Mouse (Mus musculus) adrenal gland, adult 18-20 months (tissue): Measurements from ENCODE around the gene Cers3. TPM values are rescaled to one million over a fixed set of nuclear protein-coding genes. Genes with fewer than 3 reads are reported as not detected.

ENCODE experiments used
- DNase-seq, 2 experiments: peaks; one replicate each; pipeline ENCODE4 v3.0.0; 2021 to 2022; ENCODE audit warnings: low spot score in 2 of 2
- total RNA-seq, 2 experiments: library from RNA; stranded (reverse); gene quantifications; 1 replicate in 1 of 2; 2 replicates in 1 of 2; pipeline ENCODE4 v1.2.3; 2021

Gene Cers3
- total RNA-seq, 2 experiments from 2014 or later: 0.10 to 0.23 TPM

- peak; percentile 73 to 82 for DNase-seq
Observed at GRCm38 (mm10) chr7:66839463-66840007, 96.2 kb downstream of the Cers3 start, which contains the start of gene Adamts17. Gene Adamts17 (plus strand): TSS chr7:66839735.

- peak; percentile 33 to 46 for DNase-seq
Observed at GRCm38 (mm10) chr7:66840008-66840719, 96.9 kb downstream of the Cers3 start.

GRCm38 (mm10) chr7:66841165-66841564, 97.9 kb downstream of the Cers3 start:
- DNase-seq: no peak

GRCm38 (mm10) chr7:66842021-66842420, 98.7 kb downstream of the Cers3 start:
- peak; percentile 68 to 73 for DNase-seq

GRCm38 (mm10) chr7:66843846-66844245, 100.5 kb downstream of the Cers3 start:
- no peak for DNase-seq

- no peak for DNase-seq
Observed at GRCm38 (mm10) chr7:66846582-66846981, 103.3 kb downstream of the Cers3 start.

GRCm38 (mm10) chr7:66847299-66847698, 104.0 kb downstream of the Cers3 start:
- no peak for DNase-seq

- DNase-seq: no peak
Observed at GRCm38 (mm10) chr7:66849316-66849715, 106.0 kb downstream of the Cers3 start.

GRCm38 (mm10) chr7:66852164-66852563, 108.9 kb downstream of the Cers3 start:
- no peak for DNase-seq

- DNase-seq: no peak
Observed at GRCm38 (mm10) chr7:66857610-66858009, 114.3 kb downstream of the Cers3 start.

GRCm38 (mm10) chr7:66858247-66859075, 115.2 kb downstream of the Cers3 start:
- DNase-seq: no peak

GRCm38 (mm10) chr7:66859220-66859619, 115.9 kb downstream of the Cers3 start:
- DNase-seq: no peak

GRCm38 (mm10) chr7:66866944-66867718, 123.8 kb downstream of the Cers3 start:
- no peak for DNase-seq

GRCm38 (mm10) chr7:66867719-66868501, 124.6 kb downstream of the Cers3 start:
- DNase-seq: no peak

GRCm38 (mm10) chr7:66871520-66871919, 128.2 kb downstream of the Cers3 start:
- no peak for DNase-seq

- no peak for DNase-seq
Observed at GRCm38 (mm10) chr7:66871940-66872511, 128.7 kb downstream of the Cers3 start.

- no peak for DNase-seq
Observed at GRCm38 (mm10) chr7:66873235-66873634, 129.9 kb downstream of the Cers3 start.
